Mouse (Mus musculus) E14TG2a.4 (cell line): ENCODE data around the gene Atp11a.

Experiments used
- H3K27me3 ChIP-seq: 2 replicates; pipeline ENCODE4 v1.6.1; 2014; ENCODE audit warnings: low read length, control low read depth; ENCODE audit not compliant: insufficient read depth
- H3K36me3 ChIP-seq: 2 replicates; pipeline ENCODE4 v1.6.1; 2014; ENCODE audit warnings: low read length, control low read depth; ENCODE audit not compliant: insufficient read depth
- H3K4me1 ChIP-seq: replicated peaks from 2 replicates; pipeline ENCODE4 v1.6.1; 2014; ENCODE audit warnings: low read depth, low read length, control low read depth
- H3K4me3 ChIP-seq: replicated peaks from 2 replicates; pipeline ENCODE4 v1.5.1; 2014; ENCODE audit warnings: mild to moderate bottlenecking, low read length
- H3K9me3 ChIP-seq: 2 replicates; pipeline ENCODE4 v1.6.1; 2014; ENCODE audit warnings: low read length, control low read depth
- CTCF ChIP-seq: conservative IDR thresholded peaks from 2 replicates; pipeline ENCODE4 v1.5.1; 2014; ENCODE audit warnings: low read length
- NANOG ChIP-seq: IDR thresholded peaks from 2 replicates; pipeline ENCODE4 v1.6.1; 2014; ENCODE audit warnings: borderline replicate concordance, low read length, mixed read lengths
- POU5F1 ChIP-seq: IDR thresholded peaks from 2 replicates; pipeline ENCODE4 v1.6.1; 2014; ENCODE audit warnings: low read length, borderline replicate concordance

Atp11a gene

DNA sequence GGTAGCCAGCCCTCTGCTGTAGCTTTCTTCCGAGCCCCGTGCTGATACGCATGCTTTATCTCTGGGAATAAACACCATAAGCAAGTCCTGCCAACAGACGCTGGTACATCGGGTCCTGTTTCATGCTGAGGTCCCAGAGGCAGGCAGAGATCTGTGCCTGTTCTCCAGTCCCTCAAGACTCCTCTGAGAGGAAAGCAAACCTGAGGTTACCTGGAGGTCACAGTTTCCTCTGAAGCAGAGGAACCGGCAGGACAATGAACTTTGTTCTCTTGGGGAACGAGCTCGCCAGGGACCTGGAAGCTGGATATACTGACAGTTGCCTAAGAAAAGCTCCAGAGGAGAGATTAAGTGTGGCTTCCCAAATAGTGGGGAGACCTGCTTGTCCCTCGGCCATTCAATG, 141.0 kb downstream of the Atp11a start:
- Histone ChIP-seq H3K4me3 (no peak overlapping the region), H3K36me3 (0 out of 2 replicates have a peak, but pooled peaks cover 2% of the 10 kb centered on the region), H3K9me3 (no peaks in the 10 kb centered on the region), H3K4me1 (peaks cover 40% of the 10 kb centered on the region), H3K27me3 (no peaks in the 10 kb centered on the region)
- TF ChIP-seq NANOG (no peak), POU5F1 (no peak), CTCF (no peak)

GRCm38 (mm10) chr8:12903790-12904415, 147.1 kb downstream of the Atp11a start:
- TF ChIP-seq CTCF (no peak), POU5F1 (no peak), NANOG (no peak)
- Histone ChIP-seq H3K9me3 (no peaks in the 10 kb centered on the region), H3K4me1 (peaks cover 52% of the 10 kb centered on the region), H3K27me3 (no peaks in the 10 kb centered on the region), H3K36me3 (no peaks in the 10 kb centered on the region), H3K4me3 (peak overlapping the region; percentile 43; the same call in 1 of the 2 replicates)

DNA sequence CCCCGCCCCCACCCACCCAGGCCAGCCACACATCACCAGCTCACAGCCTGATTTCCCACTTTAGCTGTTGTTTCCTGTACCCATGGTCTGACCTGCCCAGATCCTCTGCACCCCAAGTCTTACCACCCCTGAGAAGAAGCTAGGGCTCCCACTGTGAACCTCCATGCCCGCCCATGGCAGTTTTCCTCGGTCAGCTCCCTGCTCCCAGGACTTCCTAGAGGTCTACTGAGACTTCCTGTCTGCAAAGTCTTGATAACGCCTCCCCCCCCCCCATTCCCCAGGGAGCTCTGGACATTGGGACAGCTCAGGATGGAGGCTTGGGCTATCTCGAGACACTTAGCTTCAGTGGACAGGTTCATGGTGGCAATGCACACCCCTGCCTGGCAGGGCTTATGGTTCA, 148.3 kb downstream of the Atp11a start:
- Histone ChIP-seq H3K9me3 (no peaks in the 10 kb centered on the region), H3K4me1 (peaks cover 63% of the 10 kb centered on the region), H3K36me3 (peaks cover 5% of the 10 kb centered on the region; the same call in 1 of the 2 replicates), H3K4me3 (no peak overlapping the region), H3K27me3 (no peaks in the 10 kb centered on the region)
- TF ChIP-seq NANOG (no peak), CTCF (no peak), POU5F1 (no peak)

DNA sequence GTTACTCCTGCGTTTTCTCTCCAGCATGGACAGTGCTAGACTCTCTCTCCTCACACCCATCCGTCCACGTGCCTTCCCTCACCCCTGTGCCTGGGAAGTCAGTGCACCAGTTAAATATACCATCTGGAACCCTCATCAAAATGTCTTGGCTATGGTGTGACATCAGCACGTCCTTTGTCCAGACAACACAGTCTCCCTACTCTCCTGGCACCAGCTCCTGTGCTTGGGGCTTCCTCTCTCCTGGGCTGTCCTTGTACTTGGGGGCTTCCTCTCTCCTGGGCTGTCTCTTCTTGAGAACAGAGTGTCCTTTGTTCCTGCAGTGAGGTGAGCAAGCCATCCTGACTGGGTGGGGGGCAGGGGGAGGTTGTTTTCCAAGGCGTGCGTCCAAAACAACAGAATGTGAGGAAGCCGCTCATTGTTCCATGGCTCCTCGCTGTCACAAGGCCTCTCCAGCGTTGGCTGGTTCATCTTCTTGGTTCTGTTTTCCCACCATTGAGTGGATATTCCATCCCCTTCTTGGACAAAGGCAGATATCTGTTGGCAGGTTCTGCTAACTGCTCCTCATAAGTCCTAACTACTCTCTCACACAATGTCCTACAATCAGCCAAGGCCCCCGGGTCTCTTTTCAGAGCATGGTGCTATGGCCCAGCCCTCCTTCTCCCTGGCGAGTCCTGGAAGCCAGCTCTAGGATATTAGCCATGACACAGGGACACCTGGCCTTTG, 148.9 kb downstream of the Atp11a start:
- Histone ChIP-seq H3K4me3 (no peak overlapping the region), H3K27me3 (no peaks in the 10 kb centered on the region), H3K4me1 (peaks cover 69% of the 10 kb centered on the region), H3K9me3 (no peaks in the 10 kb centered on the region), H3K36me3 (peaks cover 5% of the 10 kb centered on the region; the same call in 1 of the 2 replicates)
- TF ChIP-seq POU5F1 (no peak), CTCF (no peak), NANOG (no peak)

DNA sequence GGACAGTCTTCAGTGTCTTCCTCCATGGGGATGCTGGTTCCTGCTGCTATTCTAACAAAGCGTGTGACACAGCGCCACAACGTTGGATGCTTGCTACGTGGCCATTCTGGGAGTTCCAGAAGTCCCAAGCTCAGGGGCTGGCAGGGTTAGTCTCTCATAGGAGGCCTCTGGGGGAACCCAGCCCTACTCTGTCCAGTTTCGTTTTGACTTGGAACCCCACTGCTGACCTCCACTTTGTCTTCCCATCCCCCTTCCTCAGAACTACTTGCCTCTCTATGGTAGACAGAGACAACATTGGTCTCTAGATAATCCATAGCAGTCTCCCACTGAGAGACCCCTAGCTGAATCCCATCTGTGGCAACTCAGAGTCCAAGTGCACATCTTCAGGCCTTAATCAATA, 149.8 kb downstream of the Atp11a start:
- TF ChIP-seq POU5F1 (no peak), NANOG (no peak), CTCF (no peak)
- H3K9me3 ChIP-seq: no peaks in the 10 kb centered on the region
- H3K4me3 ChIP-seq: no peak overlapping the region
- peaks cover 77% of the 10 kb centered on the region for H3K4me1 ChIP-seq
- no peaks in the 10 kb centered on the region for H3K27me3 ChIP-seq
- peaks cover 5% of the 10 kb centered on the region; the same call in 1 of the 2 replicates for H3K36me3 ChIP-seq

DNA sequence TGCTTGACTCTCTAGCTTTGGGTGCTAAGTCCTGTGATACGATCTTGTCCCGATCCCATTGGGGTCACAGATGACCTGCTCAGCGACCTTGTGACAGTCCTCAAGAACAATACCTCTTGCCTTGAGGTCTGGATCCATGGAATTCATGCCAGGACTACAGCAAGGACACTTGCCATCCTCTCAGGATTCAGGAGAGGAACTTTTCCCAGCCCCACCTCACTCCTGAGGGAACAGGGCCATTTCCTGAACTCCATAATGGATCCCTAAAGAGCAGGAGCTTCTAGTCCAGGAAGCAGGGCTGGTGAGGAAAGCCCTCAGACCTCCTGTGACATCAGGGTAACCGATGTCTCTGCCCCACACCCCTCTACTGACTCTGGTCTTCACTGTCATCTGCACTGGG, 150.9 kb downstream of the Atp11a start:
- H3K4me3 ChIP-seq: no peak overlapping the region
- H3K27me3 ChIP-seq: no peaks in the 10 kb centered on the region
- H3K9me3 ChIP-seq: no peaks in the 10 kb centered on the region
- H3K36me3 ChIP-seq: peaks cover 7% of the 10 kb centered on the region
- peaks cover 89% of the 10 kb centered on the region for H3K4me1 ChIP-seq
- TF ChIP-seq POU5F1 (no peak), CTCF (no peak), NANOG (no peak)

- TF ChIP-seq NANOG: no peak
- TF ChIP-seq CTCF: no peak
- no peak for TF ChIP-seq POU5F1
- Histone ChIP-seq H3K4me3 (no peak overlapping the region), H3K9me3 (no peaks in the 10 kb centered on the region), H3K36me3 (peaks cover 25% of the 10 kb centered on the region), H3K4me1 (peaks cover 83% of the 10 kb centered on the region), H3K27me3 (no peaks in the 10 kb centered on the region)
These were observed 155.2 kb downstream of the Atp11a start for GRCm38 (mm10) chr8:12912011-12912410.

GRCm38 (mm10) chr8:12915187-12916006, 158.6 kb downstream of the Atp11a start:
- peaks cover 20% of the 10 kb centered on the region for H3K36me3 ChIP-seq
- peak overlapping the region; percentile 89 for H3K4me3 ChIP-seq
- no peaks in the 10 kb centered on the region for H3K9me3 ChIP-seq
- H3K4me1 ChIP-seq: peaks cover 65% of the 10 kb centered on the region
- H3K27me3 ChIP-seq: no peaks in the 10 kb centered on the region
- no peak for TF ChIP-seq POU5F1
- no peak for TF ChIP-seq CTCF
- TF ChIP-seq NANOG: no peak
